Mouse (Mus musculus) megakaryocyte, adult 5-6 weeks (primary cell): ENCODE results near the gene Calr. TPM values are rescaled to one million over a fixed set of nuclear protein-coding genes. Genes with fewer than 3 reads are reported as not detected.

Experiments
- ATAC-seq: 2 replicates; pipeline ENCODE4 v1.8.0; 2016; ENCODE audit warnings: mild to moderate bottlenecking, inconsistent platforms; ENCODE audit not compliant: poor library complexity, severe bottlenecking
- total RNA-seq, 2 experiments: library from RNA; stranded (forward) in 1 of 2; stranded (reverse) in 1 of 2; fragments of 153-499, 151-499 nt in 1 of 2; fragments of 221-1000, 200-1000 nt in 1 of 2; gene quantifications; 2 replicates each; pipeline versions ENCODE4 v1.2.3 to v1.2.4; 2015 to 2017

The Calr gene
- total RNA-seq, 2 experiments from 2014 or later, result 163 to 821 TPM

DNA sequence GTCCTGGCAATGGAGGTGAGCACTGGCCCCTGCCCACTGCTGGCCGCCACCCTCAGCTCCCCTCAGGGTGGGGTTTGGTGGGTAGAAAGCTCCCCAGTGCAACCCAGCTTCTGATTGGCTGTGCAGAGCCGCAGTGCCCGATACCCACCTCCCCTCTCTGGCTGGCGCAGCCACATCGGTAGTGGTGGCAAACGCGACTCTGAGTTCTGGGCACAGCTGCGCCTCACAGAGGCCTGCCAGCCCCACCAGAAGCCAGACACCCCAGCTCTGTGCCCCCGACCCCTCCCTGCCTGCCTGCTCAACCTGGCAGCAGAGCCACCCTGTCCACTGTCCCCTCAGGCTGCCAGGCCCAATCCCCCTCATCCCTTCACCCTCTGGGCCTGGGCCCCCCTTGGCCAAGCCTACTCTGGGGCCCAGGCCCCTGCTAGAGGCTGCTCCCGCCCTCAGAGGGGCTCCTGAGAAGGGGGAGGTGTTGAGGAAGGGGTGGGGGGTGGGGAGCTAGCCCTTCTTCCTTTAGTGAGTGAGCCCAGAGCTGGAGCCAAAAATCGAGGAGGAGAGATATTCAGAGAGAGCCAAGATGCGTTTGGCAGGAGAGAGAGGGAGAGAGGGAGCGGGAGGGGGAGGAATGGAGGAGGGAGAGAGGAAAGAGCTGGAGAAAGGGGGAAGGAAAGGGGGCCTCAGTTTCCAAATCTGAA lies 52.8 kb downstream of the Calr start:
- ATAC-seq, result no peak

DNA sequence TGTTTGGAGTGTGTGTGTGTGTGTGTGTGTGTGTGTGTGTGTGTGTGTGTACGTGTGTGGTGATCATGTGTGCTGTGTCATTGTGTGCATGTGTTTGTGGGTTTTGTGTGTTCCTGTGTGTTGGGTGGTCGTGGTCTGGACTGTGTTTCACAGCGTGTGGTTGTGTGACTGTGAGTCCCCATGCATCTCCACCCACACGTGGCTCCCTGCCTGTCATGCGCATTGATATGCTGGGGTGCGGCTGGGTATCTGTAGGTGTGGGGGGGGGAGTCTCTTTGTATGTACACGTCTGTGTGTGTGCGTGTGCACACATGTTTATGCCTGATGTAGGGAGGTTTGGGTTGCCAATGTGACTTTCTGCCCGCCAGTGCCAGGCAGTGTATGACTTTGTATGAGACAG lies 53.6 kb downstream of the Calr start:
- ATAC-seq, result no peak

DNA sequence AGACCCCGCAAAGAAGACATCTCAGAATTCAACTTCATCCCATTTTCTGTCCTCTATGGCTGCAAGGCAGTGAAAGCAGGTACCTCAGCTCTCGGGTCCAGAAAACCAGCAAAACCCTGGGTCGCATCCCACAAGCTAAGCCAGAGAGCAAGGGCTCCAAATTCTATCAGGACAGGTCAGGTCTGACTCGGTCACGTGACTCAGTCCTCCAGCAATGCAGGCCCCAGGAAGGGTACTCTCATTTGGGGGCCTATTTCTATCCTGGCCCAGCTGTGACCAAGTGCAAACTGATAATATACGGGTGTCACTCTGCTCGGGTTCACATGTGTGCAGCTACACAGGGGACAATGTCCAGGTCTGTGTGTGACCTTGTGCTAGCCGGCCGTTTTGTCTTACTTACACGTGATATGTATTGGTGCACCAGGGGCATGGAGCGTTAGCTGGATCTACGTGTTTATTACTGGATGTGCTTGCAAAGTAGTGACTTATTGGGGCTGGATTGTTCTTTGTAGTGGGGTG lies 54.2 kb downstream of the Calr start:
- no peak for ATAC-seq

Other genes with a start within 250 kb of the Calr start
Only the 30 nearest of the 31 such genes appear.
- 86.1 and 87.5 TPM in 2 replicates for gene Ier2, start 184.1 kb downstream of the Calr start, total RNA-seq (2015)
- gene Ier2, start 184.1 kb downstream of the Calr start, total RNA-seq (2017), result 62.7 and 65.3 TPM in 2 replicates
- 29.5 and 35.9 TPM in 2 replicates for gene Trmt1, start 160.6 kb downstream of the Calr start, total RNA-seq (2015)
- gene Trmt1, start 160.6 kb downstream of the Calr start, total RNA-seq (2017), result 37.6 and 40.4 TPM in 2 replicates
- gene Nacc1, start 159.1 kb downstream of the Calr start, total RNA-seq (2015), result 42.8 and 43.0 TPM in 2 replicates
- gene Nacc1, start 159.1 kb downstream of the Calr start, total RNA-seq (2017), result 31.8 and 36.8 TPM in 2 replicates
- gene Lyl1, start 145.5 kb downstream of the Calr start, total RNA-seq (2015), result 69.0 and 69.9 TPM in 2 replicates
- gene Lyl1, start 145.5 kb downstream of the Calr start, total RNA-seq (2017), result 60.3 and 62.0 TPM in 2 replicates
- gene G430095P16Rik, start 123.9 kb downstream of the Calr start, total RNA-seq (2015), result 40.4 and 45.2 TPM in 2 replicates
- 20.6 and 25.5 TPM in 2 replicates for gene G430095P16Rik, start 123.9 kb downstream of the Calr start, total RNA-seq (2017)
- gene Nfix, start 46.6 kb downstream of the Calr start, total RNA-seq (2015), result 23.8 and 26.9 TPM in 2 replicates
- 7.7 and 17.0 TPM in 2 replicates for gene Nfix, start 46.6 kb downstream of the Calr start, total RNA-seq (2017)
- gene Dand5, start 24.1 kb downstream of the Calr start, total RNA-seq (2015), result 1.4 and 2.6 TPM in 2 replicates
- gene Dand5, start 24.1 kb downstream of the Calr start, total RNA-seq (2017), result 0.28 and 4.4 TPM in 2 replicates
- gene Gadd45gip1, start 15.4 kb downstream of the Calr start, total RNA-seq (2015), result 6.3 and 6.6 TPM in 2 replicates
- 13.9 and 20.5 TPM in 2 replicates for gene Gadd45gip1, start 15.4 kb downstream of the Calr start, total RNA-seq (2017)
- 35.6 and 36.9 TPM in 2 replicates for gene Rad23a, start 6.3 kb downstream of the Calr start, total RNA-seq (2015)
- 27.6 and 29.5 TPM in 2 replicates for gene Rad23a, start 6.3 kb downstream of the Calr start, total RNA-seq (2017)
- gene Farsa, start 10.1 kb upstream of the Calr start, total RNA-seq (2015), result 11.6 and 17.3 TPM in 2 replicates
- 49.7 and 53.4 TPM in 2 replicates for gene Farsa, start 10.1 kb upstream of the Calr start, total RNA-seq (2017)
- gene Syce2, start 25.2 kb upstream of the Calr start, total RNA-seq (2015), result 67.7 and 97.1 TPM in 2 replicates
- 46.2 and 47.5 TPM in 2 replicates for gene Syce2, start 25.2 kb upstream of the Calr start, total RNA-seq (2017)
- gene Gcdh, start 47.0 kb upstream of the Calr start, total RNA-seq (2015), result 7.4 and 8.8 TPM in 2 replicates
- gene Gcdh, start 47.0 kb upstream of the Calr start, total RNA-seq (2017), result 9.7 and 11.9 TPM in 2 replicates
- 2.0 and 5.2 TPM in 2 replicates for gene Klf1, start 55.0 kb upstream of the Calr start, total RNA-seq (2015)
- 1.8 and 8.7 TPM in 2 replicates for gene Klf1, start 55.0 kb upstream of the Calr start, total RNA-seq (2017)
- 15.2 and 30.1 TPM in 2 replicates for gene Dnase2a, start 61.6 kb upstream of the Calr start, total RNA-seq (2015)
- gene Dnase2a, start 61.6 kb upstream of the Calr start, total RNA-seq (2017), result 27.4 and 39.0 TPM in 2 replicates
- 0.02 TPM in 1 of 2 replicates, not detected in the other for gene Mast1, start 90.4 kb upstream of the Calr start, total RNA-seq (2015)
- gene Mast1, start 90.4 kb upstream of the Calr start, total RNA-seq (2017), result 0.07 and 0.08 TPM in 2 replicates
- not detected in 2 replicates for gene Rtbdn, start 100.1 kb upstream of the Calr start, total RNA-seq (2015)
- not detected in 2 replicates for gene Rtbdn, start 100.1 kb upstream of the Calr start, total RNA-seq (2017)
- 3.2 TPM in 1 of 2 replicates, not detected in the other for gene Gm49661, start 122.5 kb upstream of the Calr start, total RNA-seq (2015)
- gene Gm49661, start 122.5 kb upstream of the Calr start, total RNA-seq (2017), result not detected in 2 replicates
- gene Prdx2, start 122.7 kb upstream of the Calr start, total RNA-seq (2015), result 180 and 184 TPM in 2 replicates
- 230 and 256 TPM in 2 replicates for gene Prdx2, start 122.7 kb upstream of the Calr start, total RNA-seq (2017)
- gene Rnaseh2a, start 122.8 kb upstream of the Calr start, total RNA-seq (2015), result 56.8 and 75.8 TPM in 2 replicates
- 41.1 and 49.0 TPM in 2 replicates for gene Rnaseh2a, start 122.8 kb upstream of the Calr start, total RNA-seq (2017)
- 45.5 and 60.4 TPM in 2 replicates for gene Junb, start 131.8 kb upstream of the Calr start, total RNA-seq (2015)
- gene Junb, start 131.8 kb upstream of the Calr start, total RNA-seq (2017), result 110 and 125 TPM in 2 replicates
- gene Hook2, start 143.7 kb upstream of the Calr start, total RNA-seq (2015), result 0.82 and 1.1 TPM in 2 replicates
- 3.1 and 6.6 TPM in 2 replicates for gene Hook2, start 143.7 kb upstream of the Calr start, total RNA-seq (2017)
- 0.07 TPM in 1 of 2 replicates, not detected in the other for gene Best2, start 167.6 kb upstream of the Calr start, total RNA-seq (2015)
- not detected in 2 replicates for gene Best2, start 167.6 kb upstream of the Calr start, total RNA-seq (2017)
- gene Asna1, start 178.3 kb upstream of the Calr start, total RNA-seq (2015), result 52.5 and 64.0 TPM in 2 replicates
- 61.2 and 65.5 TPM in 2 replicates for gene Asna1, start 178.3 kb upstream of the Calr start, total RNA-seq (2017)
- gene Trir, start 179.9 kb upstream of the Calr start, total RNA-seq (2015), result 138 and 141 TPM in 2 replicates
- gene Trir, start 179.9 kb upstream of the Calr start, total RNA-seq (2017), result 411 and 422 TPM in 2 replicates
- gene Tnpo2, start 190.0 kb upstream of the Calr start, total RNA-seq (2015), result 13.2 and 18.8 TPM in 2 replicates
- gene Tnpo2, start 190.0 kb upstream of the Calr start, total RNA-seq (2017), result 13.1 and 17.7 TPM in 2 replicates
- gene Fbxw9, start 213.1 kb upstream of the Calr start, total RNA-seq (2015), result 2.1 and 4.1 TPM in 2 replicates
- 3.0 and 3.2 TPM in 2 replicates for gene Fbxw9, start 213.1 kb upstream of the Calr start, total RNA-seq (2017)
- not detected in 2 replicates for gene Gm5741, start 221.0 kb upstream of the Calr start, total RNA-seq (2015)
- gene Gm5741, start 221.0 kb upstream of the Calr start, total RNA-seq (2017), result not detected in 2 replicates
- gene Dhps, start 224.8 kb upstream of the Calr start, total RNA-seq (2015), result 50.9 and 55.1 TPM in 2 replicates
- gene Dhps, start 224.8 kb upstream of the Calr start, total RNA-seq (2017), result 26.9 and 30.2 TPM in 2 replicates
- gene Wdr83os, start 233.8 kb upstream of the Calr start, total RNA-seq (2015), result 116 and 119 TPM in 2 replicates
- 27.8 and 39.4 TPM in 2 replicates for gene Wdr83os, start 233.8 kb upstream of the Calr start, total RNA-seq (2017)
- gene Wdr83, start 234.4 kb upstream of the Calr start, total RNA-seq (2015), result 17.0 and 20.5 TPM in 2 replicates
- 9.9 and 12.5 TPM in 2 replicates for gene Wdr83, start 234.4 kb upstream of the Calr start, total RNA-seq (2017)